Mouse (Mus musculus) 3T3-L1 (cell line): ENCODE results near the gene Gm10837.
"Not testable (repeated sequence)": the region's sequence is repeated elsewhere in the genome, so short reads cannot be mapped to it uniquely, and the experiment has no call there.

Experiments
- DNase-seq: peaks from one replicate; pipeline ENCODE4 v3.0.0-alpha.2; 2015; ENCODE audit warnings: low read depth, low spot score

The Gm10837 gene

DNA sequence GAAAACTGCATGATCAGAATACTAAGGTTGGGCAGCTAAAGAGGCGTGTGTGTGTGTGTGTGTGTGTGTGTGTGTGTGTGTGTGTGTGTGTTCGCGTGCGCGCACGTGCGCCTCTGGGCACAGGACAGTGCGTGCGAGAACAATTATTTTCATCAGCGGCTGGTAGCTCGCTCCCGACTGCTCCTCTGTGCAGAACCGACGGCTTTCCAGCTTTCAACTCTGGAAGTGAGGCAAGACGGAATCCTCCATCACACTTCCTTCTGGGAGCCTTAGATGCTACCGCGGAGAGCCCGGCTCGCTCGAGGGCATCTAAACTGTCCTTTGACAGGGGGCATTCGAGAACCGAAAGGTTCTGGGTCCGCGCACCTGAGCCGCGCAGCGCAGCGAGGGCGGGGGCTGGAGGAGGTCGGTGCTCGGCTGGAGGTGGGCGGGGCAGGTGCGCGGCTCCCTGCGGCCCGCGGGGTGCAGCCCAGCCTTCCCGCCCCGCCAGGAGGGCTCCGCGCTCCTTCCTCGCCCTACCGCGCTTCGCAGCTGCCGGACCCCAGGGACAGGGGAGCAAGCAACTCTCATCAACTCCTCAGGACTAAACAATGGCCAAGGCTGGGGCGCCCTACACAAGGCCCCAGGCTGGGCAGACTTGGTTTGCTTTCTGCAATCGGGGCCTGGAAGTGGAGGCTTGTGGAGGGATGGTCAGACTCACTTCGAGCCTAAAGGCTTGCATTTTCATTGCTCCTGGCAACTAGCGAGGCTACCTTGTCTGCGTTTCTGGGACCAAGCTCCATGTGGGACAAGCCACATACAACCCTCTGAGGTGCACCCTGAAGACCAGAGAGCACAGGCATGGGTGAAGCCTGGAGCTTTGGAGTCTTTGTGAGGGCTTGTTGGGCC, at the start of gene Gm10837:
TSS of gene Gm10837 (plus strand) at position 146 of the 888 bp plus-strand sequence.
- DNase-seq, result no peak

- no peak for DNase-seq
Observed at GRCm38 (mm10) chr14:122449601-122450495, 40.5 kb upstream of the Gm10837 start.

DNA sequence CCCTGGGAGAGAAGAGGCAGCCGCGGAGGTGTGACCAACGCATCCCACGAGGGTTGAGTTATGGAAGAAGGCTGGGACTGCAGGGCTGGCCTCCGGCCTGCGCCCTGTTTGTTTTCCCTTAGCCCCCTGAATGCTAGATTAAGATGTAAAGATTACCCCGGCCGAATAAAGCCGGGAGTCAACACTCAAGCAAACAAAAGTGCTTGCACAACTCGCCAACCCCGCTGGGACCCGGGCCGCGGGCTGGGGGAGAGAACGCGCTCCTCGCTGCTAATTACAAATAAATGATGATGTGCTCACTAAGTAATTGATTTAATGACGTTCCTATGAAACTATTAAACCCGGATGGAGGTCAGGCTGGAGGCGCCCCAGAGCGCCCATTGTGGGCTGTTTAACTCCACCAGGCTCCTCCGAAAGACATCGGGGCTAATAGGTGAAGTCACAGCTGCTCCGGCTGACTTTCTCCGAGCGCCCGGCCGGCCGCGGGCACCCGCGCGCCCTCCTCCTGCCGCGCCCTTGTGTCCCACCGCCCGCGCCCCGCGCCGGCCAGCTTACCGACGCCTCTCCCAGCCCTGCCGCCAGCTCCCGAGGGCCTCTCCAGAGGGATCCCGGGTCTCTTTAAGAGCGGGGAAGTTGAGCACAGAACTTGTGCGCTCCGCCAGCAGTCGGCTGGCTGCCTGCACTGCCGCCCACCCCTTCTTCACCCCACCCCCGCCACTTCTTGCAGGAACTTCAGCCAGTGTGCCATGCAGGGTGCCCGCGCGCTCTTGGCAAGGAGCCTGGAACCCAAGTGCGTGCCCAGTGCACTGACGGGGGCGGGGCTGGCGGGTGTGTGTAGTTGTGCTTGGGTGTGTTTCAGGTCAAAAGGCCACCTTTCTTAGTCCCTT, 39.6 kb upstream of the Gm10837 start, which contains the start of gene Gm5089:
TSS of gene Gm5089 (minus strand) at position 620 of the 887 bp plus-strand sequence.
- DNase-seq, result no peak

GRCm38 (mm10) chr14:122451551-122452145, 38.7 kb upstream of the Gm10837 start:
- no peak for DNase-seq

DNA sequence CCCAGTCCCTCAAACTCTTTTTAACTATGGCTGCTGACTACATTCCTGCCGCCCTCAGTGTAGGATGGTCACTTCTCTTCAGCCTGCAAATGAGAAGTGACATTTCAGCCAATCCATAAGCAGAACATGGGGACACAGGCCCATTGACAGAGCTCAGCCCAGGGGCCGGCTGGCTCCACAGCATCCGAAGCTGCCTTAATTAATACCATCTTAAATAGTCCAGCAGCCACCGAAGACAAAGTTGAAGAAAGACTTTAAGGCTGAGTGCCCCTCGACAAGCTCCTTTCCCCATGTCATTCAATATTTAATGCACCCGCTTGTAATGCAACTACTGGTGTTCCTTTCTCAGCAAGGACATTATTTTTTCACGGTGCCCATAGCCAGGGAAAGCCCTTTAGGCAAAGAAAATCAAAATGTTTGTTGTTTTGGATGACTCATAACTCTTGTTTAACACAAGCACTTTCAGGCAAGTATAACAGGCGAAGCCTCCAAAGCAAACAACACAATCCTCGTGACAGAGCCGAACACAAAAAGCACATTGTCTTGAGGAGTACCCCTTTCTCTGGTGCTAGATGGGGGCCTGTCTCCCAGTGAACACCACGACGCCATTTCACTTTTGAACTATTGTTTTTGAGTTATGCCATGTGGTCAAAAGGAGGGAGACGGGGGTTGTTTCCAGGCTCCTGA, 37.5 kb upstream of the Gm10837 start:
- DNase-seq, result no peak

DNA sequence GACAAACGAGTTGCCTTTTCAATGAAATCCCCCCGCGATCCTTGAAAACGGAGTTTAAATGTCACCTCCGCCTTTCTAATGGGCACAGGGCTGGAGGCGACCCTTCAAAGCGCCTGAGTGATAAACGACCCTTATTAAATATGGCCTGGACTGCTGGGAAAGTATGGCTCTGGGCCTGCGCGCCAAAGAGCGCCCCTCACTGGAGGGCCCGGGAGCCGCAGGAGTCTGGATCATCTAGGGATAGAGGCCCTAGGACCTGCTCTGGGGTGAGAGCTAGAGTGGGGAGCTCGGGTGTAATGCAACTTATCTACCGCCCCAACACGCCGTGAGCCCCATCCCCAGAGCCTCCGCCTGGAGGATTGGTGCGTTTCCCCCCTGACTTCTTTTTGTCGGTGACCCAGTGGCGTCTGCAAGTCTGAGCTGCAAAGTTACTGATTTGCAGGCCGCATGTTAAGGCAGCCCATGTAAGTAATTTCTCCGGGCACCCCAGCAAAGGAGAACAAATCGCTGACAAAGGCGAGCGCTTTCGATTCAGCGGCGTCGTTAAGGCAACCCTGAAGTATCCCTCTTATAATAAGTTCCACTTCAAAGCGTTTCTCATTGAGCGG, 36.9 kb upstream of the Gm10837 start:
- DNase-seq, result no peak

GRCm38 (mm10) chr14:122453996-122454738, 36.2 kb upstream of the Gm10837 start:
- DNase-seq, result no peak

- DNase-seq, result no peak
Observed at GRCm38 (mm10) chr14:122454901-122455561, 35.4 kb upstream of the Gm10837 start.

DNA sequence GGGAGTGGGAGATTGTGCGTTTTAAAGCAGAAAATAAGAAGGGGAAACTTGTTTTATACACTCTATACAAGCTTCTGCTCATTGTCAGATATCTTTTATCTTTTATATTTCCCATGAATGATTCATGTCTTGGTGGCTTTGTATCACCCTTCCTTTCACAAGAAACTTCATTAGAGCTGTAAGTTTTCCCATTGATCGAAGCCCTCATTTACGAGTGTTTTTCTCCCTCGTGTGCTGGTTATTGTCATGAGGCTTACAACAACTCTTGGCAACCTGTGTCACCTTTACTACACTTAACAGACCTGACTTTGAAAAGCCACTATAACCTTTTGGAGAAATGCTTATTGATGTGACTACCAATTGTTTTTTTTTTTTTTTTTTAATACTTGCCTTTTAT, 34.8 kb upstream of the Gm10837 start:
- no peak for DNase-seq

DNA sequence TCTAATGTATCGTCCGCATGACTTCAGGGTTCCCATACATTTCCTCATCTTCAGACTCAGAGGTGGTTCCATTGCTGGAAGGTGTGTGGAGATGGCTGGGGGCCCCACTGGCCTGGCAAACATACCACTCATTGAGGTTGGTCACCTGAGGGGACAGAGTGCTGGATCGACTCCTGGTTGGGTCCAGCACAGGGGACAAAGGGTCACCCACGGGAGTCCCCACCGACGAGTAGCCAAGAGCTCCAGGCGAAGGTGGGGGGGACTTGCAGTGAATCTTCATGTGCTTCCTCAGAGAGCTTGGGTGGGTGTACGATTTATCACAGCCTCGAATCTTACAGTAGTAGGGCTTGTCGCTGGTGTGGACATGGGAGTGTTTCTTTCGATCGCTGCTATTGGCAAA, 31.1 kb upstream of the Gm10837 start:
- DNase-seq, result not testable (repeated sequence)

- DNase-seq, result no peak
Observed at GRCm38 (mm10) chr14:122459776-122460175, 30.6 kb upstream of the Gm10837 start.

DNA sequence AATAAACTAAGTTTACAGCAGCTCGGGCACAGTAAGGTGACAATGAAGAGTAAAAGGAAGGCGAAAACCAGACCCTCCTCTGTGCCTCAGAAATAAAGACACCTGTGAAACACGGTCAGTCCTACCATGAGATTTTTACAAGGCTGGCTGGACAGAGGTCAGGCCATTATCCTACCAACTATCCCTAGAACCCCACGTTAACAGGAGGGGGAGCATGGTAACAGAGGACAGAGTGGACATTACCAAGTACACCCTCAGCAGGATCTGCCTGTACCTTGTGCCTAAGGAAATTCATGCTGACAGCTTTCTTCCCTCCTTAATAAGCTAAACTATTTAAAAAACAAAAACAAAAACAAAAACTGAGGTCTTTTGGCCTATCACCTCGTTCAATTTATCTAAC, 30.2 kb upstream of the Gm10837 start:
- DNase-seq, result no peak

DNA sequence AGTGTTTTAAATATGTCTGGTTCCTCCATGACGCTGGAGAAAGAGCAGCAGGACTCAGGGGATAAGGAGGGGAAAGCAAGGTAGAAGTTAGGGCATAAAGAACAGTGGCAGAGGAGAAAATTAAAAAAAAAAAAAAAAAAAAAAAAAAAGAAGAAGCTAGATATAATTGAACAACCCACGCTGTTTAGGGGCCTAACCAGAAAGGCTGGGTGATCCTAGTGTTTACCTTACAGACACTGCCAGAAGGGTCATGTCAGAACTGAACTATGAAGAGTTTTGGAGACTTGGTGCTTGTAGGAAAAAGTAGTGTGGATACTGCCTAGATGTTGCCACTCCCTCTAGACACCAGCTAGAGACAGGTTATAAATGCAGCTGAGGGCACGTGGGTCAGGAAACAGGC, 28.9 kb upstream of the Gm10837 start:
- no peak for DNase-seq

DNA sequence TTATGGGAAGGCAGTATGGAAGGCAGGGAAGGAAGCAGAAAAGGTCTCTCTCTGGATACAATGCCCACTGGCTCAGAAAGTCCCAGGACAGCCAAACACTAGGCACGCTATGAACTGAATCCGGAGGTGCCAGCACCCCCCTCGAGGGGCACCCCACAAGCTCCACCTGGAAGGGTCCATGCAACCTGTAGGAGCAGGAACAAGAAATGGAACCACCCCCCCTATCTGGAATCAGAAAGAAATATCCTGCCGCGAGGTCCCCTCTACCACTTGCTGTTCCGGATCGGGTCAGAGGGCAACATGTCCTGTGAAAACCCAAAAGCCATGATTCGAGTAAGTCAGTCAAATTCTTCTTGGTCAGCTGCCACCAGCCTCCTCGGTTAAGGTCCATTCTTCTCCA, 28.4 kb upstream of the Gm10837 start:
- no peak for DNase-seq

DNA sequence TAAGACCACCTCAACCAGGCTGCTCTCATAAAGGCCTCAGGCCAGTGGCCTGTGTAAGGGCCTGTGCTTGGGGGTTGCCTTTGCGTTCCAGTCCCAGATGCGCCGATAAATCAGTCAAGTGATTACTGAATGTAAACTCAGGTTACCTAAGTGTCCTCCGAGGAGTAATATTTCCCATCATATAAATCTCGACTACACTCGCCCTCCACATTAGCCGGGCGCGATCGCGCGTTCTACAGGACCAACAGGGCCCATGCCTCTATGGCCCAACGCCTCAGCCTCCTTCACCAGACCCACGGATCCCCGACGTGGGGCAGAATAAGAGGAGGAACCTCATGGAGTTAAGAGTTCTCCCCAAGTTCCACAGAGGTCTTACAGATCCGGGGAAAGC, 27.7 kb upstream of the Gm10837 start:
- DNase-seq, result no peak

DNA sequence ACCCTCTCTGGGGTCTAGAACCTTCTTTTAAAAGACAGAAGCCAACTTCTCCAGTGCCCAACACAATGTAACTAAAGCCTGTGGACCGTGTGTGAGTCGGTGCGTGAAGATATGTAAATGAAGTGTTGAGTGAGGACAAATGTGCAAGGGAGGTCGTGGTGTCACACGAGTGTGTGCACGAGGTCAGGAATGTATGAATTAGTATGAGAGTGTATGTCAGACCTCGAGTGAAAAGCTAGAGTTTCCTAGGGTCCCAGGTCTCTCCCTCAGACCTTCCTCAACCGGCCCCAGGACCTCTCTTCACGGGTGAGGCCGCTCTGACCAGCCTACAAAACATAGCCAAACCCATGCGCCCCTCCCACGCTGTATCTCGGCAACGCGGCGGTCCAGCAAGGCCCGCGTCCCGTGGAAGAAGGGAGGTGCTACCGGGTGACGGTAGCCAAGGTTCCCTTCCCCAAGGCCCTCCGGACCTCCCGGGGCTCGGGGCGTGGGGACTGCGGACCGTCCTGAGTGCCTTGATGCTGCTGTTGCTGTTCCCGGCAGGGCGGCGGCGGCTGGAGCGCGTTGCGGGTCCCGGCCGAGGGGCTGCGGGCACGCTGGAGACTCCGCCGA, 27.2 kb upstream of the Gm10837 start:
- DNase-seq, result no peak

- DNase-seq, result not testable (repeated sequence)
Observed at GRCm38 (mm10) chr14:122463734-122464341, 26.5 kb upstream of the Gm10837 start.

GRCm38 (mm10) chr14:122464351-122464762, 26.0 kb upstream of the Gm10837 start:
- no peak for DNase-seq
